Mouse (Mus musculus): ENCODE measurements at regions not wholly inside any gene's neighbourhood (a gene's known extent, or its start where the extent isn't known, plus 50 kb on each side); places are given as distances from the start of the nearest gene placed in this dataset.
"Not testable (repeated sequence)": the region's sequence is repeated elsewhere in the genome, so short reads cannot be mapped to it uniquely, and the experiment has no call there.

GRCm38 (mm10) chr13:52250371-52250770 lies 280.7 kb downstream of the Diras2 start:
- Histone ChIP-seq H3K27ac (no peak overlapping the region), H3K9me3 (replicated peaks) (no peaks in the 10 kb centered on the region), H3K4me1 (no peaks in the 10 kb centered on the region), H3K4me3 (no peak overlapping the region), H3K36me3 (no peaks in the 10 kb centered on the region), H3K27me3 (ENCODE audit: low read depth, poor library complexity, severe bottlenecking) (no peaks in the 10 kb centered on the region)
- DNase-seq (ENCODE audit: low spot score), result no peak
- WGBS, result 56% methylated on average over 4 of the region's 4 CpGs

DNA sequence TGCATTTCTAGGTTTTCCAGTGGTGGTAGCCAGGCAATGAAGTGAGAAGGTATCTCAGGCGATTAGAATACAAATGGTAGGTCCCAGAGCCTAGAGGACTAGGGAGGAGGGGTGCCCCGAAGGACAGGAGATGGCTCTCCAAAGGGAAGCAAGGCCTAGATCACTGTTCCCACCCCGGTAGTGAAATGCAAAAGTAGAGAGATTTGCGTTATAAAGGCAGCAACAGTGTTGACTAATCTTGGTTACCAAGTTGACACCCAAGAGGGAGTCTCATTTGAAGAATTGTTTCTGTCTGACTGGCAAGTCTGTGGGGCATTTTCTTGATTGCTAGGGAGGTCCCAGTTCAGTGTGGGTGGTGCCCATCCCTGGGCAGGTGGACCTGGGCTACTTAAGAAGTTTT lies 278.8 kb downstream of the Diras2 start:
- Histone ChIP-seq H3K4me1 (peaks cover 5% of the 10 kb centered on the region; the same call in 1 of the 2 replicates), H3K27ac (no peak overlapping the region), H3K4me3 (no peak overlapping the region), H3K27me3 (ENCODE audit: low read depth, poor library complexity, severe bottlenecking) (no peaks in the 10 kb centered on the region), H3K36me3 (no peaks in the 10 kb centered on the region), H3K9me3 (replicated peaks) (no peaks in the 10 kb centered on the region)
- WGBS, result 55% methylated on average over 4 of the region's 4 CpGs
- DNase-seq (ENCODE audit: low spot score), result no peak

GRCm38 (mm10) chr13:52252726-52253125 lies 278.4 kb downstream of the Diras2 start:
- H3K4me1 ChIP-seq; H3K27me3 ChIP-seq (ENCODE audit: low read depth, poor library complexity, severe bottlenecking); H3K4me3 ChIP-seq; H3K9me3 ChIP-seq (replicated peaks); H3K36me3 ChIP-seq; DNase-seq (ENCODE audit: low spot score); H3K27ac ChIP-seq: not testable (repeated sequence)
- 40% methylated on average over 6 of the region's 6 CpGs for WGBS

DNA sequence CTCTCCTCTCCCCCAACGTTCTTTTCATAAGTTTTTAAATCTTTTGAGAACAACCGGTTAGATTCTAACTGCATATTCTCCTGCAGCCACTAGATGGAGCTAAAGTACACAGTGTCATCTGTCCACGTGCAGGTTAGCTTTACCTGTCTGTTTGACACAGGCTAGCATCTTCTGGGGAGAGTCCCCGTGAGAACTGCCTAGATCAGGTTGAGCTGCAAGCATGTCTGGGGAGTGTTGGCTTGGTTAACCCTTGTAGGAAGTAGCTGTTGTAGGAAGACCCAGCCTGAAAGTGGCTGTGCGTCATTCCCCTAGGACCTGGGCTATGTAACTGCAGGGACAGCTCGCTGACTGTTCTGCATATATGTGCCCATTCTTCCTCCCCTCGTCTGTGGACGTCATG lies 277.9 kb downstream of the Diras2 start:
- Histone ChIP-seq H3K27me3 (ENCODE audit: low read depth, poor library complexity, severe bottlenecking) (no peaks in the 10 kb centered on the region), H3K9me3 (replicated peaks) (no peaks in the 10 kb centered on the region), H3K27ac (no peak overlapping the region), H3K4me3 (no peak overlapping the region), H3K4me1 (peaks cover 5% of the 10 kb centered on the region; the same call in 1 of the 2 replicates), H3K36me3 (no peaks in the 10 kb centered on the region)
- peak; percentile 41 for DNase-seq (ENCODE audit: low spot score)
- WGBS, result 31% methylated on average over 8 of the region's 8 CpGs

- H3K9me3 ChIP-seq (replicated peaks), result no peaks in the 10 kb centered on the region
- peak; percentile 54 for DNase-seq (ENCODE audit: low spot score)
- H3K4me3 ChIP-seq, result no peak overlapping the region
- 22% methylated on average over 9 of the region's 9 CpGs for WGBS
- peaks cover 15% of the 10 kb centered on the region for H3K4me1 ChIP-seq
- no peaks in the 10 kb centered on the region for H3K27me3 ChIP-seq (ENCODE audit: low read depth, poor library complexity, severe bottlenecking)
- H3K27ac ChIP-seq, result no peak overlapping the region
- no peaks in the 10 kb centered on the region for H3K36me3 ChIP-seq
Measured at GRCm38 (mm10) chr13:52254185-52254584, 276.9 kb downstream of the Diras2 start.

- H3K27ac ChIP-seq, result no peak overlapping the region
- H3K9me3 ChIP-seq (replicated peaks), result no peaks in the 10 kb centered on the region
- no peak overlapping the region for H3K4me3 ChIP-seq
- WGBS, result 71% methylated on average over 5 of the region's 5 CpGs
- H3K4me1 ChIP-seq, result peaks cover 19% of the 10 kb centered on the region
- peak; percentile 51 for DNase-seq (ENCODE audit: low spot score)
- H3K36me3 ChIP-seq, result no peaks in the 10 kb centered on the region
- no peaks in the 10 kb centered on the region for H3K27me3 ChIP-seq (ENCODE audit: low read depth, poor library complexity, severe bottlenecking)
Measured at GRCm38 (mm10) chr13:52255697-52256096, 275.4 kb downstream of the Diras2 start.

- WGBS, result 86% methylated on average over 8 of the region's 8 CpGs
- Histone ChIP-seq H3K27ac (peak overlapping the region; percentile 9; the same call in 1 of the 2 replicates), H3K4me1 (peaks cover 19% of the 10 kb centered on the region), H3K36me3 (no peaks in the 10 kb centered on the region), H3K9me3 (replicated peaks) (no peaks in the 10 kb centered on the region), H3K27me3 (ENCODE audit: low read depth, poor library complexity, severe bottlenecking) (no peaks in the 10 kb centered on the region), H3K4me3 (no peak overlapping the region)
- DNase-seq (ENCODE audit: low spot score), result no peak
Measured at GRCm38 (mm10) chr13:52258373-52258772, 272.7 kb downstream of the Diras2 start.

DNA sequence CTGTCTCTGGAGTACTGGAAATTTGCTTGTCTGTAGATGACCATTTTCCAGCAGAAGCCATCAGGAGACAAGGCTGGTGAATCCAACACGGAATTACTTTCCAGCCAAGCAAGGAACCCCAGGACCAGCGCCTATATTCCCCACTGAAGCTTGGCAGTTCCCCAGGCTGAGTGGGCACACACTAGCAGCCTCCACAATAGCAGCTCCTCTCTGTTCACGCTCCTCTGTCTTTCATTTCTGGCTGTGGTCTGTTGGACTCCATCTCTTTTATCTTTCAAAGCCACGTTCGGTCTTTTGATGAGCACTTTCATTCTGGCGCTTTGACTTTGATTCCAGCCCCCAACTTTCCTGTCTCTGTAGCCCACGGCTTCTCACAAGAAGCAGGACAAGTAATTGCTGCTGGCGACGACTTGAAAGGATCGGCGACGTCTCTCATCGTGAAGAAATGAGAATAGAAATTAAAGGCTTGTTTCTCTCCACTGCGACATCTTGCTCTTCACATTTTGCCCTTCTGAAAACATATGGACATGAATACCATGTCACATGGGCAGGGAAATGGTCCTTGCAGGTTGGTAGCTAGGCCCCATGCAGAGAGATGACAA lies 268.0 kb downstream of the Diras2 start:
- no peak for DNase-seq (ENCODE audit: low spot score)
- Histone ChIP-seq H3K36me3 (no peaks in the 10 kb centered on the region), H3K27ac (no peak overlapping the region), H3K27me3 (ENCODE audit: low read depth, poor library complexity, severe bottlenecking) (no peaks in the 10 kb centered on the region), H3K4me1 (peaks cover 14% of the 10 kb centered on the region), H3K9me3 (replicated peaks) (no peaks in the 10 kb centered on the region), H3K4me3 (no peak overlapping the region)
- WGBS, result 90% methylated on average over 14 of the region's 14 CpGs

DNA sequence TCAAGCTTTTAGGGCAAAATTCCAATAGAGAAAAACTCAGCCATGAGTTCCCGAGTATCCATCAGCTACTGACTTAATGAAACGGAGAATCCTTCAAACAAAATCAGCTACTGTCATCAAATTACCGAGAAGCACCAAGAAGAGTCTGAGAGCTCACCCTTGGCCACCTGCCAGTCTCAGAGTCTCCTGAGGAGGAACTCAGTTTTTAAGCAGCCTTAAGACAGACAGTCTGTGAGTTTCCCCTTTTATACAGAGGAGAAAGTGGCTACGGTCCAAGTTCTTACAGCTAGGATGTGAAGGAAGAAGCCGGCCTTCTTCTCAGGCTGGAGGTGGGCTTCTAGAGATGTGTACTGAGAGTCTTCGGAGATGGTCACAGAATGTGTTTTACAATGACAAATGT lies 262.8 kb downstream of the Diras2 start:
- Histone ChIP-seq H3K4me1 (0 out of 2 replicates have a peak, but pooled peaks cover 6% of the 10 kb centered on the region), H3K9me3 (replicated peaks) (no peaks in the 10 kb centered on the region), H3K27me3 (ENCODE audit: low read depth, poor library complexity, severe bottlenecking) (no peaks in the 10 kb centered on the region), H3K4me3 (no peak overlapping the region), H3K36me3 (no peaks in the 10 kb centered on the region), H3K27ac (no peak overlapping the region)
- WGBS, result 85% methylated on average over 6 of the region's 6 CpGs
- DNase-seq (ENCODE audit: low spot score), result no peak

DNA sequence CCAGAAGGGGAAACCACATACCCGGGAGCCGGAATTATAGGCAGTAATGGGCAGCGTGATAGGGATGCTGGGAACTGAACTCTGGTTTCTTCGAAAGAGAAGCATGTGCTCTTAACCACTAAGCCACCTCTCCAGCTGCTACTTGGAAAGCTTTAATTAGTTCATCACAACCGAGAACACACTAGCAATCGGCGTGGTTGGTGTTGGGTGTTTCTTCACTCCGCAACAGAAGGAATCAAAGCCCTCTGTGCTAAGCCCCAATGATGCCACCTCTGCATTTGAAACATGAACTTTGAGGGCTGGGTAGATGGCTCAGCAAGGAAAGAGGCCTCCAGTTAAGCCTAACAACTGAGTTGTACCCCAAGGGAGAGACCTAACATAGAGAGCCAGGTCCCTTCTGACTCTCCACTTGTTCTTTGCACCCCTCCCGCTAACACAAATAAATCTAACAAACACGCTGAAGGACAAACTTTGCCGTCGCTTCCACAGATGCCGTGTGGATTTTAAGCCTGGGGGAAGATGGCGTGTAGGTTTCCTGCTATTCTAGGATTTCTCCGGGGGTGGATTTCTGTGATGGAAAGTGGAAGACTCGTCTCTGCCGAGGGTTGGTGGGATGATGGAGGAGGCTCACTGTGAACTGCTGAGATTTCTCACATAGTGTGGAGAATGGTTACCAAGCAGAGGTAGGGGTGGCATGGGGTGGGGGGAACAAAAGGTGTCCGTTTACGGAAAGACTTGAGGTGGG lies 257.4 kb downstream of the Diras2 start:
- Histone ChIP-seq H3K36me3 (no peaks in the 10 kb centered on the region), H3K4me1 (peaks cover 10% of the 10 kb centered on the region), H3K9me3 (replicated peaks) (no peaks in the 10 kb centered on the region), H3K4me3 (no peak overlapping the region), H3K27ac (no peak overlapping the region), H3K27me3 (ENCODE audit: low read depth, poor library complexity, severe bottlenecking) (no peaks in the 10 kb centered on the region)
- 90% methylated on average over 19 of the region's 19 CpGs for WGBS
- DNase-seq (ENCODE audit: low spot score), result no peak

DNA sequence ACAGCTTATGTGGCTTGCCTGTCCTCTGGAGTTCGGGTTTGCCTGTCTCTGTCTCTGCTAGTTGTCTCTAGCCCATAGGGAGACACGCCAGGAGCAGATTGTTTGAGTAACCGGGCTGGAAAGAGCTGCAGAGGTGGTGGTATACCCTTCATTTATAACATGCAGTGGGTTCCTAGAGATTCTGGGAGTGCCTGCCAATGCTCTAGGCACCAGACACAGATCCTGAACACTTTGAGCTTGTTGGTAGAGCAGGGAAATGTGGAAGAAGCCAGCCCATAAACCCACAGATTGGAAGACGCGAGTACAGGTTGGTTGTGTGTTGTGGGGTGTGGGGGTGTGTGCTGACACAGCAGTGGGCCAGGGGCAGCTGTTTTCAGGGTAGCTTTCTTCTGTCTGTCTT lies 255.9 kb downstream of the Diras2 start:
- Histone ChIP-seq H3K27me3 (ENCODE audit: low read depth, poor library complexity, severe bottlenecking) (no peaks in the 10 kb centered on the region), H3K4me1 (peaks cover 10% of the 10 kb centered on the region), H3K36me3 (no peaks in the 10 kb centered on the region), H3K27ac (no peak overlapping the region), H3K4me3 (no peak overlapping the region), H3K9me3 (replicated peaks) (no peaks in the 10 kb centered on the region)
- no peak for DNase-seq (ENCODE audit: low spot score)
- 75% methylated on average over 5 of the region's 5 CpGs for WGBS

- 7% methylated on average over 8 of the region's 8 CpGs for WGBS
- Histone ChIP-seq H3K27me3 (ENCODE audit: low read depth, poor library complexity, severe bottlenecking) (peaks cover 2% of the 10 kb centered on the region; the same call in 1 of the 2 replicates), H3K27ac (no peak overlapping the region), H3K9me3 (replicated peaks) (no peaks in the 10 kb centered on the region), H3K36me3 (no peaks in the 10 kb centered on the region), H3K4me3 (0 out of 2 replicates have a peak overlapping the region, but pooled peaks have one; percentile 20), H3K4me1 (peaks cover 10% of the 10 kb centered on the region)
- DNase-seq (ENCODE audit: low spot score), result peak; percentile 61
Measured at GRCm38 (mm10) chr13:52275675-52276074, 255.4 kb downstream of the Diras2 start.

- Histone ChIP-seq H3K9me3 (replicated peaks) (no peaks in the 10 kb centered on the region), H3K4me1 (peaks cover 3% of the 10 kb centered on the region), H3K36me3 (no peaks in the 10 kb centered on the region), H3K27ac (no peak overlapping the region), H3K27me3 (ENCODE audit: low read depth, poor library complexity, severe bottlenecking) (peaks cover 2% of the 10 kb centered on the region; the same call in 1 of the 2 replicates), H3K4me3 (no peak overlapping the region)
- WGBS, result 89% methylated on average over 3 of the region's 3 CpGs
- DNase-seq (ENCODE audit: low spot score), result no peak
Measured at GRCm38 (mm10) chr13:52277195-52277594, 253.9 kb downstream of the Diras2 start.
